Mouse (Mus musculus): ENCODE measurements around the gene Vezt. TPM values are rescaled to one million over a fixed set of nuclear protein-coding genes. Genes with fewer than 3 reads are reported as not detected.

Gene Vezt
- polyA plus RNA-seq, 1 experiment from 2014 or later = 39.0 TPM

GRCm38 (mm10) chr10:94068701-94069100, 33.1 kb upstream of the Vezt start:
- ATAC-seq (replicated peaks; ENCODE audit: insufficient number of reproducible peaks, low FRiP score, low TSS enrichment, low read depth) (no peak), DNase-seq (ENCODE audit: low spot score) (no peak)
- WGBS = 88% methylated on average over 5 of the region's 5 CpGs
- Histone ChIP-seq H3K4me2 (ENCODE audit: low read depth, low read length) (no peak overlapping the region), H3K4me3 (ENCODE audit: low read depth, low read length) (no peak overlapping the region), H3K9ac (replicated peaks; ENCODE audit: low read length) (no peak overlapping the region), H3K36me3 (replicated peaks; ENCODE audit: control insufficient read depth, insufficient read depth, low read depth, low read length) (no peaks in the 10 kb centered on the region), H3K27ac (replicated peaks; ENCODE audit: low read depth, low read length) (no peak overlapping the region), H3K27me3 (ENCODE audit: control insufficient read depth, insufficient read depth, low read length) (no peaks in the 10 kb centered on the region), H3K4me1 (ENCODE audit: control insufficient read depth, insufficient read depth, low read length) (peaks cover 2% of the 10 kb centered on the region; the same call in 1 of the 2 replicates), H3K9me3 (replicated peaks; ENCODE audit: control insufficient read depth, low read length) (no peaks in the 10 kb centered on the region)

GRCm38 (mm10) chr10:94066896-94067295, 31.3 kb upstream of the Vezt start:
- ATAC-seq (replicated peaks; ENCODE audit: insufficient number of reproducible peaks, low FRiP score, low TSS enrichment, low read depth) = no peak
- no peak for DNase-seq (ENCODE audit: low spot score)
- H3K9ac ChIP-seq (replicated peaks; ENCODE audit: low read length) = no peak overlapping the region
- H3K9me3 ChIP-seq (replicated peaks; ENCODE audit: control insufficient read depth, low read length) = no peaks in the 10 kb centered on the region
- H3K27ac ChIP-seq (replicated peaks; ENCODE audit: low read depth, low read length) = no peak overlapping the region
- H3K36me3 ChIP-seq (replicated peaks; ENCODE audit: control insufficient read depth, insufficient read depth, low read depth, low read length) = no peaks in the 10 kb centered on the region
- WGBS = 72% methylated on average over 3 of the region's 3 CpGs
- no peak overlapping the region for H3K4me2 ChIP-seq (ENCODE audit: low read depth, low read length)
- no peak overlapping the region for H3K4me3 ChIP-seq (ENCODE audit: low read depth, low read length)
- no peaks in the 10 kb centered on the region for H3K27me3 ChIP-seq (ENCODE audit: control insufficient read depth, insufficient read depth, low read length)
- H3K4me1 ChIP-seq (ENCODE audit: control insufficient read depth, insufficient read depth, low read length) = no peaks in the 10 kb centered on the region

- 62% methylated on average over 5 of the region's 5 CpGs for WGBS
- H3K9me3 ChIP-seq (replicated peaks; ENCODE audit: control insufficient read depth, low read length) = no peaks in the 10 kb centered on the region
- no peak overlapping the region for H3K27ac ChIP-seq (replicated peaks; ENCODE audit: low read depth, low read length)
- DNase-seq (ENCODE audit: low spot score) = no peak
- no peaks in the 10 kb centered on the region for H3K27me3 ChIP-seq (ENCODE audit: control insufficient read depth, insufficient read depth, low read length)
- H3K9ac ChIP-seq (replicated peaks; ENCODE audit: low read length) = no peak overlapping the region
- H3K36me3 ChIP-seq (replicated peaks; ENCODE audit: control insufficient read depth, insufficient read depth, low read depth, low read length) = no peaks in the 10 kb centered on the region
- no peak overlapping the region for H3K4me3 ChIP-seq (ENCODE audit: low read depth, low read length)
- ATAC-seq (replicated peaks; ENCODE audit: insufficient number of reproducible peaks, low FRiP score, low TSS enrichment, low read depth) = no peak
- no peak overlapping the region for H3K4me2 ChIP-seq (ENCODE audit: low read depth, low read length)
- no peaks in the 10 kb centered on the region for H3K4me1 ChIP-seq (ENCODE audit: control insufficient read depth, insufficient read depth, low read length)
These were observed 26.7 kb upstream of the Vezt start for GRCm38 (mm10) chr10:94062357-94062756.

- no peaks in the 10 kb centered on the region for H3K27me3 ChIP-seq (ENCODE audit: control insufficient read depth, insufficient read depth, low read length)
- no peak overlapping the region for H3K4me3 ChIP-seq (ENCODE audit: low read depth, low read length)
- no peak overlapping the region for H3K4me2 ChIP-seq (ENCODE audit: low read depth, low read length)
- ATAC-seq (replicated peaks; ENCODE audit: insufficient number of reproducible peaks, low FRiP score, low TSS enrichment, low read depth) (no peak), DNase-seq (ENCODE audit: low spot score) (no peak)
- no peak overlapping the region for H3K9ac ChIP-seq (replicated peaks; ENCODE audit: low read length)
- no peaks in the 10 kb centered on the region for H3K36me3 ChIP-seq (replicated peaks; ENCODE audit: control insufficient read depth, insufficient read depth, low read depth, low read length)
- H3K27ac ChIP-seq (replicated peaks; ENCODE audit: low read depth, low read length) = no peak overlapping the region
- 68% methylated on average over 8 of the region's 8 CpGs for WGBS
- H3K9me3 ChIP-seq (replicated peaks; ENCODE audit: control insufficient read depth, low read length) = no peaks in the 10 kb centered on the region
- no peaks in the 10 kb centered on the region for H3K4me1 ChIP-seq (ENCODE audit: control insufficient read depth, insufficient read depth, low read length)
These were observed 24.6 kb upstream of the Vezt start for GRCm38 (mm10) chr10:94060190-94060589.

- H3K9me3 ChIP-seq (replicated peaks; ENCODE audit: control insufficient read depth, low read length) = no peaks in the 10 kb centered on the region
- no peak for ATAC-seq (replicated peaks; ENCODE audit: insufficient number of reproducible peaks, low FRiP score, low TSS enrichment, low read depth)
- 93% methylated on average over 8 of the region's 8 CpGs for WGBS
These were observed 24.0 kb upstream of the Vezt start for GRCm38 (mm10) chr10:94059618-94060055.

GRCm38 (mm10) chr10:94056487-94056886, 20.9 kb upstream of the Vezt start:
- no peak for DNase-seq (ENCODE audit: low spot score)
- no peak for ATAC-seq (replicated peaks; ENCODE audit: insufficient number of reproducible peaks, low FRiP score, low TSS enrichment, low read depth)
- Histone ChIP-seq H3K36me3 (replicated peaks; ENCODE audit: control insufficient read depth, insufficient read depth, low read depth, low read length) (no peaks in the 10 kb centered on the region), H3K27ac (replicated peaks; ENCODE audit: low read depth, low read length) (no peak overlapping the region), H3K27me3 (ENCODE audit: control insufficient read depth, insufficient read depth, low read length) (no peaks in the 10 kb centered on the region), H3K4me2 (ENCODE audit: low read depth, low read length) (no peak overlapping the region), H3K4me3 (ENCODE audit: low read depth, low read length) (no peak overlapping the region), H3K9me3 (replicated peaks; ENCODE audit: control insufficient read depth, low read length) (no peaks in the 10 kb centered on the region), H3K9ac (replicated peaks; ENCODE audit: low read length) (no peak overlapping the region), H3K4me1 (ENCODE audit: control insufficient read depth, insufficient read depth, low read length) (no peaks in the 10 kb centered on the region)
- WGBS = 91% methylated on average over 6 of the region's 6 CpGs

More at GRCm38 (mm10) chr10:94059618-94060055, 24.0 kb upstream of the Vezt start:
- no peak for DNase-seq (ENCODE audit: low spot score)
- H3K36me3 ChIP-seq (replicated peaks; ENCODE audit: control insufficient read depth, insufficient read depth, low read depth, low read length) = no peaks in the 10 kb centered on the region
- H3K4me2 ChIP-seq (ENCODE audit: low read depth, low read length) = no peak overlapping the region
- no peaks in the 10 kb centered on the region for H3K4me1 ChIP-seq (ENCODE audit: control insufficient read depth, insufficient read depth, low read length)
- H3K27ac ChIP-seq (replicated peaks; ENCODE audit: low read depth, low read length) = no peak overlapping the region
- H3K4me3 ChIP-seq (ENCODE audit: low read depth, low read length) = no peak overlapping the region
- no peak overlapping the region for H3K9ac ChIP-seq (replicated peaks; ENCODE audit: low read length)
- no peaks in the 10 kb centered on the region for H3K27me3 ChIP-seq (ENCODE audit: control insufficient read depth, insufficient read depth, low read length)

- H3K4me2 ChIP-seq (ENCODE audit: low read depth, low read length) = no peak overlapping the region
- ATAC-seq (replicated peaks; ENCODE audit: insufficient number of reproducible peaks, low FRiP score, low TSS enrichment, low read depth) (no peak), DNase-seq (ENCODE audit: low spot score) (no peak)
- no peaks in the 10 kb centered on the region for H3K9me3 ChIP-seq (replicated peaks; ENCODE audit: control insufficient read depth, low read length)
- no peaks in the 10 kb centered on the region for H3K4me1 ChIP-seq (ENCODE audit: control insufficient read depth, insufficient read depth, low read length)
- H3K4me3 ChIP-seq (ENCODE audit: low read depth, low read length) = no peak overlapping the region
- H3K36me3 ChIP-seq (replicated peaks; ENCODE audit: control insufficient read depth, insufficient read depth, low read depth, low read length) = no peaks in the 10 kb centered on the region
- H3K27me3 ChIP-seq (ENCODE audit: control insufficient read depth, insufficient read depth, low read length) = no peaks in the 10 kb centered on the region
- 93% methylated on average over 5 of the region's 5 CpGs for WGBS
- H3K27ac ChIP-seq (replicated peaks; ENCODE audit: low read depth, low read length) = no peak overlapping the region
- no peak overlapping the region for H3K9ac ChIP-seq (replicated peaks; ENCODE audit: low read length)
These were observed 15.1 kb upstream of the Vezt start for GRCm38 (mm10) chr10:94050736-94051135.

GRCm38 (mm10) chr10:94049121-94049520, 13.5 kb upstream of the Vezt start:
- no peak overlapping the region for H3K4me3 ChIP-seq (ENCODE audit: low read depth, low read length)
- no peak overlapping the region for H3K9ac ChIP-seq (replicated peaks; ENCODE audit: low read length)
- no peak for DNase-seq (ENCODE audit: low spot score)
- no peaks in the 10 kb centered on the region for H3K9me3 ChIP-seq (replicated peaks; ENCODE audit: control insufficient read depth, low read length)
- no peak for ATAC-seq (replicated peaks; ENCODE audit: insufficient number of reproducible peaks, low FRiP score, low TSS enrichment, low read depth)
- no peaks in the 10 kb centered on the region for H3K27me3 ChIP-seq (ENCODE audit: control insufficient read depth, insufficient read depth, low read length)
- no peaks in the 10 kb centered on the region for H3K4me1 ChIP-seq (ENCODE audit: control insufficient read depth, insufficient read depth, low read length)
- H3K36me3 ChIP-seq (replicated peaks; ENCODE audit: control insufficient read depth, insufficient read depth, low read depth, low read length) = no peaks in the 10 kb centered on the region
- no peak overlapping the region for H3K27ac ChIP-seq (replicated peaks; ENCODE audit: low read depth, low read length)
- H3K4me2 ChIP-seq (ENCODE audit: low read depth, low read length) = no peak overlapping the region
- WGBS = 87% methylated on average over 8 of the region's 8 CpGs

Data from embryonic facial prominence, embryonic 11.5 days (tissue).